Mouse (Mus musculus): ENCODE measurements around the gene Trim42. TPM values are rescaled to one million over a fixed set of nuclear protein-coding genes. Genes with fewer than 3 reads are reported as not detected.

Gene Trim42
- not detected in 2 replicates for polyA plus RNA-seq (2015; fragmentation: Nextera tagmentation; extraction: Ambion mirVana)

DNA sequence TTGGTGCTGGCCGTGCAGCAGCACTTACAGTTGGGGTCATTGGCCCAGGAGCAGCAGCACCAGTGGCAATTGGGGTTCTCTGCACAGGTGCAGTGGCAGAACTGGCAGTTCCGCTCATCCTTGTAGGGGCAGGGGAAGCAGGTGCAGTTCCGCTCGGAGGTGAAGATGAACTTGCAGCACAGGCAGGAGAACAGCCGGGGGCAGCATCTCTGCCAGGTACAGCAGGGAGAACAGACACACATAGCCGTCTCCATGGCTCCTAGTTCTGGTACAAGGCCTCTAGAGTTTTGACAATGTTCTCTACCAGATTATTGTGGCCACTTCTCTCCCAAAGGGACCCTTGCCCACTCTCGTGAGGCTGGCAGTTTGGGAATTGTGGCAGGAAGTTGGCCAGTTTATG is at the start of gene Trim42:
Gene Trim42 (minus strand): TSS at position 368 of the 400 bp plus-strand sequence.

All from adrenal gland, postnatal 0 days (tissue).